Mouse (Mus musculus) common myeloid progenitor, adult 5-6 weeks (primary cell): ENCODE data around the gene Nicn1. TPM values are rescaled to one million over a fixed set of nuclear protein-coding genes. Genes with fewer than 3 reads are reported as not detected.
"Not testable (repeated sequence)": the region's sequence is repeated elsewhere in the genome, so short reads cannot be mapped to it uniquely, and the experiment has no call there.

Source experiments
- ATAC-seq: replicated peaks from 2 replicates; pipeline ENCODE4 v1.8.0; 2016; ENCODE audit warnings: low read depth, mild to moderate bottlenecking, moderate TSS enrichment, inconsistent platforms; ENCODE audit not compliant: poor library complexity, severe bottlenecking
- total RNA-seq: library from RNA; stranded (forward); fragments of 200-1000, 187-1606 nt; gene quantifications from 2 replicates; pipeline ENCODE4 v1.2.3, GENCODE M21; 2017

Gene Nicn1
- total RNA-seq = 8.2 and 9.0 TPM in 2 replicates

GRCm38 (mm10) chr9:108290016-108290750, at the start of gene Nicn1:
Nicn1 (plus strand) TSS chr9:108290429.
- ATAC-seq = peak; percentile 100

GRCm38 (mm10) chr9:108244540-108244939, 45.7 kb upstream of the Nicn1 start:
- no peak for ATAC-seq

GRCm38 (mm10) chr9:108244984-108245383, 45.2 kb upstream of the Nicn1 start:
- ATAC-seq = 0 out of 2 replicates have a peak, but pooled peaks have one; percentile 52

- no peak for ATAC-seq
These were observed 41.3 kb upstream of the Nicn1 start for GRCm38 (mm10) chr9:108248957-108249356.

GRCm38 (mm10) chr9:108251877-108252276, 38.4 kb upstream of the Nicn1 start:
- no peak for ATAC-seq

- ATAC-seq = no peak
These were observed 37.5 kb upstream of the Nicn1 start for GRCm38 (mm10) chr9:108252766-108253165.

GRCm38 (mm10) chr9:108260526-108260925, 29.7 kb upstream of the Nicn1 start:
- no peak for ATAC-seq

GRCm38 (mm10) chr9:108261865-108262264, 28.4 kb upstream of the Nicn1 start:
- ATAC-seq = no peak

- ATAC-seq = no peak
These were observed 27.7 kb upstream of the Nicn1 start for GRCm38 (mm10) chr9:108262494-108263049.

- ATAC-seq = peak; percentile 4; the same call in 1 of the 2 replicates
These were observed 27.0 kb upstream of the Nicn1 start for GRCm38 (mm10) chr9:108263131-108263681.

GRCm38 (mm10) chr9:108263690-108264190, 26.5 kb upstream of the Nicn1 start, which contains the start of gene Dag1:
Dag1 (minus strand) TSS chr9:108263958.
- ATAC-seq = peak; percentile 85

GRCm38 (mm10) chr9:108264191-108264921, 25.9 kb upstream of the Nicn1 start:
- ATAC-seq = no peak; the same call in 1 of the 2 replicates

- ATAC-seq = no peak
These were observed 23.8 kb upstream of the Nicn1 start for GRCm38 (mm10) chr9:108266261-108266935.

GRCm38 (mm10) chr9:108267691-108268090, 22.5 kb upstream of the Nicn1 start:
- ATAC-seq = no peak

- not testable (repeated sequence) for ATAC-seq
These were observed 21.5 kb upstream of the Nicn1 start for GRCm38 (mm10) chr9:108268701-108269100.

GRCm38 (mm10) chr9:108271941-108272340, 18.3 kb upstream of the Nicn1 start:
- ATAC-seq = no peak

- no peak for ATAC-seq
These were observed 17.5 kb upstream of the Nicn1 start for GRCm38 (mm10) chr9:108272691-108273090.

- ATAC-seq = no peak
These were observed 16.7 kb upstream of the Nicn1 start for GRCm38 (mm10) chr9:108273485-108273884.

GRCm38 (mm10) chr9:108274476-108275330, 15.5 kb upstream of the Nicn1 start:
- ATAC-seq = no peak
